Mouse (Mus musculus) erythroblast, embryonic 14.5 days (primary cell): ENCODE data around the gene Plb1.

Experiments used
- GATA1 ChIP-seq: IDR thresholded peaks from 2 replicates; pipeline ENCODE4 v1.6.1; 2012; ENCODE audit warnings: low read length, inconsistent platforms, mixed read lengths
- TAL1 ChIP-seq: IDR thresholded peaks from 3 replicates; pipeline ENCODE4 v1.6.1; 2012; ENCODE audit warnings: low read length, inconsistent platforms, mixed read lengths

GRCm38 (mm10) chr5:32394586-32394985 is 162.1 kb downstream of the Plb1 start:
- TF ChIP-seq TAL1 (no peak), GATA1 (no peak)
